Mouse (Mus musculus) MEL (cell line): ENCODE measurements around the gene Adig. TPM values are rescaled to one million over a fixed set of nuclear protein-coding genes. Genes with fewer than 3 reads are reported as not detected.

Experiments
- DNase-seq: peaks from one replicate; pipeline ENCODE4 v3.0.0; 2011; ENCODE audit warnings: low read depth, low spot score
- H3K27ac ChIP-seq: 2 replicates; pipeline ENCODE4 v1.5.1; 2012; ENCODE audit warnings: low read depth, mild to moderate bottlenecking, control low read depth, low read length, moderate library complexity; ENCODE audit not compliant: control insufficient read depth
- H3K27me3 ChIP-seq, 2 experiments: fragments of 150-350 bp in 1 of 2; sonication (generic) in 1 of 2; 2 replicates each; pipeline ENCODE4 v1.6.1; 2012; ENCODE audit warnings: low read length in 2 of 2, mild to moderate bottlenecking in 2 of 2, improper control_type of control experiment in 1 of 2, moderate library complexity in 1 of 2; ENCODE audit not compliant: insufficient read depth in 2 of 2, control insufficient read depth in 1 of 2
- H3K36me3 ChIP-seq, 2 experiments: 2 replicates each; pipeline ENCODE4 v1.6.1; 2012 to 2014; ENCODE audit warnings: low read length in 2 of 2, improper control_type of control experiment in 1 of 2, inconsistent platforms in 1 of 2, mild to moderate bottlenecking in 1 of 2; ENCODE audit not compliant: insufficient read depth in 2 of 2, control insufficient read depth in 1 of 2
- H3K4me1 ChIP-seq, 2 experiments: fragments of 150-350 bp in 1 of 2; sonication (generic) in 1 of 2; 2 replicates each; pipeline ENCODE4 v1.6.1; 2012; ENCODE audit warnings: low read length in 2 of 2, improper control_type of control experiment in 1 of 2, mild to moderate bottlenecking in 1 of 2; ENCODE audit not compliant: insufficient read depth in 2 of 2, control insufficient read depth in 1 of 2
- H3K4me3 ChIP-seq, 2 experiments: fragments of 150-350 bp in 1 of 2; sonication (generic) in 1 of 2; 2 replicates each; pipeline ENCODE4 v1.5.1; 2012; ENCODE audit warnings: low read depth in 2 of 2, low read length in 2 of 2, mild to moderate bottlenecking in 2 of 2, moderate library complexity in 2 of 2, control low read depth in 1 of 2, improper control_type of control experiment in 1 of 2; ENCODE audit not compliant: control insufficient read depth in 1 of 2, insufficient read depth in 1 of 2
- H3K79me2 ChIP-seq: 2 replicates; pipeline ENCODE4 v1.6.1; 2012; ENCODE audit warnings: mild to moderate bottlenecking, low read length, moderate library complexity; ENCODE audit not compliant: control insufficient read depth, poor library complexity, insufficient read depth
- H3K9ac ChIP-seq: 2 replicates; pipeline ENCODE4 v1.6.1; 2012; ENCODE audit warnings: low read depth, mild to moderate bottlenecking, control low read depth, low read length, moderate library complexity; ENCODE audit not compliant: control insufficient read depth, poor library complexity, severe bottlenecking
- H3K9me3 ChIP-seq: fragments of 150-350 bp; sonication (generic); replicated peaks from 2 replicates; pipeline ENCODE4 v1.6.1; 2012; ENCODE audit warnings: mild to moderate bottlenecking, low read length, improper control_type of control experiment, moderate library complexity; ENCODE audit not compliant: insufficient read depth
- CHD1 ChIP-seq: IDR thresholded peaks from 2 replicates; pipeline ENCODE4 v1.6.1; 2012; ENCODE audit warnings: low read depth, mild to moderate bottlenecking, inconsistent platforms, low read length, improper control_type of control experiment
- CHD2 ChIP-seq: IDR thresholded peaks from 2 replicates; pipeline ENCODE4 v1.6.1; 2011; ENCODE audit warnings: low read length, improper control_type of control experiment
- E2F4 ChIP-seq: IDR thresholded peaks from 2 replicates; pipeline ENCODE4 v1.6.1; 2011; ENCODE audit warnings: low read depth, low read length, improper control_type of control experiment, borderline replicate concordance
- EP300 ChIP-seq, 2 experiments: IDR thresholded peaks; 2 replicates each; pipeline ENCODE4 v1.6.1; 2011; ENCODE audit warnings: improper control_type of control experiment in 2 of 2, low read length in 2 of 2, low read depth in 1 of 2, mild to moderate bottlenecking in 1 of 2
- ETS1 ChIP-seq: IDR thresholded peaks from 2 replicates; pipeline ENCODE4 v1.6.1; 2012; ENCODE audit warnings: low read depth, mild to moderate bottlenecking, inconsistent platforms, low read length, improper control_type of control experiment, moderate library complexity
- GABPA ChIP-seq: IDR thresholded peaks from 2 replicates; pipeline ENCODE4 v1.6.1; 2012; ENCODE audit warnings: low read depth, mild to moderate bottlenecking, inconsistent platforms, low read length, improper control_type of control experiment, moderate library complexity
- GATA1 ChIP-seq: IDR thresholded peaks from 2 replicates; pipeline ENCODE4 v1.6.1; 2011; ENCODE audit warnings: low read depth, low read length, improper control_type of control experiment
- JUND ChIP-seq: IDR thresholded peaks from 2 replicates; pipeline ENCODE4 v1.6.1; 2011; ENCODE audit warnings: low read depth, mild to moderate bottlenecking, improper control_type of control experiment, low read length
- KAT2A ChIP-seq: conservative IDR thresholded peaks from 2 replicates; pipeline ENCODE4 v1.6.1; 2012; ENCODE audit warnings: low read depth, low read length, improper control_type of control experiment, inconsistent platforms
- MAX ChIP-seq: IDR thresholded peaks from 2 replicates; pipeline ENCODE4 v1.6.1; 2011; ENCODE audit warnings: low read length, improper control_type of control experiment
- MYC ChIP-seq: IDR thresholded peaks from 2 replicates; pipeline ENCODE4 v1.6.1; 2011; ENCODE audit warnings: low read depth, mild to moderate bottlenecking, low read length, improper control_type of control experiment, moderate library complexity
- NELFE ChIP-seq: IDR thresholded peaks from 2 replicates; pipeline ENCODE4 v1.6.1; 2011; ENCODE audit warnings: low read depth, low read length, improper control_type of control experiment
- NRF1 ChIP-seq: IDR thresholded peaks from 2 replicates; pipeline ENCODE4 v1.6.1; 2014; ENCODE audit warnings: low read depth, mild to moderate bottlenecking, inconsistent platforms, low read length, improper control_type of control experiment, moderate library complexity; ENCODE audit not compliant: poor library complexity, insufficient read depth, severe bottlenecking
- POLR2AphosphoS2 ChIP-seq: IDR thresholded peaks from 2 replicates; pipeline ENCODE4 v1.6.1; 2011; ENCODE audit warnings: low read length, improper control_type of control experiment
- SMC3 ChIP-seq: IDR thresholded peaks from 2 replicates; pipeline ENCODE4 v1.6.1; 2011; ENCODE audit warnings: low read depth, low read length, improper control_type of control experiment
- TBP ChIP-seq: IDR thresholded peaks from 2 replicates; pipeline ENCODE4 v1.8.0; 2011; ENCODE audit warnings: low read depth, low read length, improper control_type of control experiment
- USF2 ChIP-seq, 2 experiments: IDR thresholded peaks; 2 replicates each; pipeline ENCODE4 v1.6.1; 2011 to 2012; ENCODE audit warnings: improper control_type of control experiment in 2 of 2, low read length in 2 of 2, borderline replicate concordance in 1 of 2, inconsistent platforms in 1 of 2, low read depth in 1 of 2, mild to moderate bottlenecking in 1 of 2; ENCODE audit not compliant: insufficient read depth in 1 of 2
- ZKSCAN1 ChIP-seq: IDR thresholded peaks from 2 replicates; pipeline ENCODE4 v1.6.1; 2012; ENCODE audit warnings: low read depth, mild to moderate bottlenecking, inconsistent platforms, low read length, improper control_type of control experiment, moderate library complexity
- polyA plus RNA-seq, 2 experiments: library from polyadenylated mRNA; stranded (reverse) in 1 of 2; unstranded in 1 of 2; fragments of >175 nt in 1 of 2; fragments of >200 nt in 1 of 2; gene quantifications; 2 replicates each; pipeline versions ENCODE4 v1.2.1 to v1.2.4; 2012; ENCODE audit warnings: low replicate concordance in 2 of 2, low read depth in 1 of 2; ENCODE audit not compliant: insufficient read length in 2 of 2, insufficient read depth in 1 of 2, missing spikeins in 1 of 2
- total RNA-seq: library from RNA; depleted of rRNA; stranded (reverse); fragments of 300-350 nt; gene quantifications from 2 replicates; pipeline ENCODE4 v1.2.3, GENCODE M21; 2012

Gene Adig
- total and polyA plus RNA-seq, 3 experiments = not detected

- Histone ChIP-seq H3K9me3 (no peaks in the 10 kb centered on the region), H3K36me3 (no peaks in the 10 kb centered on the region), H3K4me1 (no peaks in the 10 kb centered on the region), H3K4me3 (no peak overlapping the region), H3K9ac (no peak overlapping the region), H3K27ac (no peak overlapping the region), H3K79me2 (no peaks in the 10 kb centered on the region), H3K27me3 (no peaks in the 10 kb centered on the region)
- no peak for DNase-seq
- TF ChIP-seq CHD2 (no peak), NELFE (no peak), GATA1 (no peak), E2F4 (no peak), SMC3 (no peak), KAT2A (no peak), EP300 (IDR thresholded peaks at IDR 0.05; ENCODE audit: low read depth in 1 of 2, low read length in 2 of 2) (no peak), USF2 (IDR thresholded peaks at IDR 0.05; ENCODE audit: borderline replicate concordance in 1 of 2, insufficient read depth in 1 of 2, low read depth in 1 of 2, low read length in 2 of 2) (no peak), TBP (no peak), ZKSCAN1 (no peak), CHD1 (no peak), GABPA (no peak), JUND (no peak), MAX (no peak), POLR2AphosphoS2 (no peak), NRF1 (no peak)
These were observed 1.3 kb downstream of the Adig start for GRCm38 (mm10) chr2:158503671-158504070.

GRCm38 (mm10) chr2:158506475-158506874 is 4.1 kb downstream of the Adig start:
- Histone ChIP-seq H3K9me3 (no peaks in the 10 kb centered on the region), H3K79me2 (no peaks in the 10 kb centered on the region), H3K9ac (no peak overlapping the region), H3K4me3 (no peak overlapping the region), H3K27me3 (no peaks in the 10 kb centered on the region), H3K36me3 (no peaks in the 10 kb centered on the region), H3K27ac (no peak overlapping the region), H3K4me1 (no peaks in the 10 kb centered on the region)
- TF ChIP-seq MYC (no peak), SMC3 (no peak), MAX (no peak), GABPA (no peak), ETS1 (no peak)
- no peak for DNase-seq
